Mouse (Mus musculus) adrenal gland (tissue): ENCODE results near the gene Srgap3.

ENCODE experiments used
- intact Hi-C: fragments of 180-260 bp; cut with DNase I; formaldehyde crosslinking; loops from one replicate; pipeline ENCODE4 v1.15.1; 2025

Gene Srgap3

GRCm38 (mm10) chr6:112950205-112951110 lies 3.4 kb upstream of the Srgap3 start:
- intact Hi-C loops: no loop called here

- intact Hi-C loops: no loop called here
Observed at GRCm38 (mm10) chr6:112949220-112949619, 2.2 kb upstream of the Srgap3 start.

- intact Hi-C loops: no loop called here
Observed at GRCm38 (mm10) chr6:112948416-112948815, 1.4 kb upstream of the Srgap3 start.

- intact Hi-C loops: no loop called here
Observed at GRCm38 (mm10) chr6:112946021-112946811, 850 bp downstream of the Srgap3 start.

- intact Hi-C loops: no loop called here
Observed at GRCm38 (mm10) chr6:112945181-112945751, 1.8 kb downstream of the Srgap3 start.

GRCm38 (mm10) chr6:112943596-112944245 lies 3.3 kb downstream of the Srgap3 start:
- intact Hi-C loops: no loop called here

- intact Hi-C loops: no loop called here
Observed at GRCm38 (mm10) chr6:112939281-112939680, 7.8 kb downstream of the Srgap3 start.

GRCm38 (mm10) chr6:112937791-112938190 lies 9.3 kb downstream of the Srgap3 start:
- intact Hi-C loops: no loop called here

GRCm38 (mm10) chr6:112934501-112934900 lies 12.6 kb downstream of the Srgap3 start:
- intact Hi-C loops: no loop called here

GRCm38 (mm10) chr6:112932611-112933010 lies 14.5 kb downstream of the Srgap3 start:
- intact Hi-C loops: no loop called here

- intact Hi-C loops: no loop called here
Observed at GRCm38 (mm10) chr6:112930011-112930451, 17.0 kb downstream of the Srgap3 start.

- intact Hi-C loops: no loop called here
Observed at GRCm38 (mm10) chr6:112929291-112929984, 17.6 kb downstream of the Srgap3 start.

GRCm38 (mm10) chr6:112928841-112929240 lies 18.2 kb downstream of the Srgap3 start:
- intact Hi-C loops: no loop called here

GRCm38 (mm10) chr6:112927341-112927740 lies 19.7 kb downstream of the Srgap3 start:
- intact Hi-C loops: no loop called here

GRCm38 (mm10) chr6:112926011-112926410 lies 21.1 kb downstream of the Srgap3 start:
- intact Hi-C loops: no loop called here

- intact Hi-C loops: no loop called here
Observed at GRCm38 (mm10) chr6:112925234-112925975, 21.7 kb downstream of the Srgap3 start.

- intact Hi-C loops: no loop called here
Observed at GRCm38 (mm10) chr6:112924606-112925141, 22.4 kb downstream of the Srgap3 start.

- intact Hi-C loops: no loop called here
Observed at GRCm38 (mm10) chr6:112920619-112921195, 26.4 kb downstream of the Srgap3 start.

GRCm38 (mm10) chr6:112917717-112918116 lies 29.3 kb downstream of the Srgap3 start:
- intact Hi-C loops: no loop called here
